Mouse (Mus musculus) retina, embryonic 14.5 days (tissue): ENCODE data around the gene Pcgf6.
"Not testable (repeated sequence)": the region's sequence is repeated elsewhere in the genome, so short reads cannot be mapped to it uniquely, and the experiment has no call there.

Experiments used
- DNase-seq: peaks from one replicate; pipeline ENCODE4 v3.0.0-alpha.2; 2015; ENCODE audit warnings: low spot score

Pcgf6 gene

GRCm38 (mm10) chr19:47026513-47026912 is 24.2 kb downstream of the Pcgf6 start:
- DNase-seq, result no peak

DNA sequence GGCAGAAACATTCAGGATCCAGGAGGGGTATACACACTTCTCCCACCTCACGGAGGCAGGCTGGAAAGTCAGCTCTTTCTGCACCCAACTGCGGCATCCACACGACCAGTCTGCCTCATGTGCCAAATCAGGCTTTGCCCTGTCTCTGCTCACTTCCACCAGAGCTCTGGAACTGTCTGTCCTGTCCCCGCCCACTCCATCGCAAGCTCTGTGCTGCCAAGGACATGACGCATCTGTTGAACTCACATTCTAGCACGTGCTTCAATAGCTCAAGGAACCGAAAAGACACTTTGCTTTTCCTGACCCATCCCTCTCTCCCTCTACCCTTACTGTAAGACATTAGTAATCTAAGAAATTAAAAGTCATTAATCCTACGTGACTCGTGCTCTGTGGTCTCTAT is 25.8 kb downstream of the Pcgf6 start:
- DNase-seq, result no peak

- DNase-seq, result no peak
Observed at GRCm38 (mm10) chr19:47023546-47023945, 27.2 kb downstream of the Pcgf6 start.

- DNase-seq, result no peak
Observed at GRCm38 (mm10) chr19:47022709-47023108, 28.0 kb downstream of the Pcgf6 start.

GRCm38 (mm10) chr19:47019326-47019725 is 31.4 kb downstream of the Pcgf6 start:
- peak; percentile 55 for DNase-seq

- no peak for DNase-seq
Observed at GRCm38 (mm10) chr19:47018330-47018729, 32.4 kb downstream of the Pcgf6 start.

GRCm38 (mm10) chr19:47017831-47018230 is 32.9 kb downstream of the Pcgf6 start:
- peak; percentile 51 for DNase-seq

DNA sequence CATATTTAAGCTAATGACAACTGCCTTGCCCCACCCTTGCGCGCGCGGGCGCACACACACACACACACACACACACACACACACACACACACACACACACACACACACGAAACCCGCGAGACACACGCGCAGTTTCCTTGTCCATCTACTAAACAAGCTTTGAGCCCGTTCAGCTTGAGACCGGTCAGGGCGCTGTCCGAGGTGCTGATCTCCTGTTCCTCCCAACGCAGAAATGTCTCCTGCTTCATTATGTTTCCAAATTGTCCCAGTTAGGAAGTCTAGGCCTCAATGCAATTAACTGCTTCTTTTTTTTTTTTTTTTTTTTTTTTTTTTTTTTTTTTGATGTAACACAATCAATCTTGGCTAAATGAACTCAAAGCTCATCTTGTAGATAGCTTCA is 34.2 kb downstream of the Pcgf6 start:
- DNase-seq, result peak; percentile 85

GRCm38 (mm10) chr19:47015965-47016364 is 34.7 kb downstream of the Pcgf6 start:
- peak; percentile 21 for DNase-seq

GRCm38 (mm10) chr19:47015396-47015795 is 35.3 kb downstream of the Pcgf6 start:
- no peak for DNase-seq

GRCm38 (mm10) chr19:47014447-47015381 is 36.0 kb downstream of the Pcgf6 start, which contains the start of the genes Ina and Nt5c2:
Gene Ina, plus strand, starts transcription at chr19:47014698.
Gene Nt5c2, minus strand, starts transcription at chr19:47015153.
- DNase-seq, result peak; percentile 71

GRCm38 (mm10) chr19:47014159-47014446 is 36.6 kb downstream of the Pcgf6 start:
- no peak for DNase-seq

DNA sequence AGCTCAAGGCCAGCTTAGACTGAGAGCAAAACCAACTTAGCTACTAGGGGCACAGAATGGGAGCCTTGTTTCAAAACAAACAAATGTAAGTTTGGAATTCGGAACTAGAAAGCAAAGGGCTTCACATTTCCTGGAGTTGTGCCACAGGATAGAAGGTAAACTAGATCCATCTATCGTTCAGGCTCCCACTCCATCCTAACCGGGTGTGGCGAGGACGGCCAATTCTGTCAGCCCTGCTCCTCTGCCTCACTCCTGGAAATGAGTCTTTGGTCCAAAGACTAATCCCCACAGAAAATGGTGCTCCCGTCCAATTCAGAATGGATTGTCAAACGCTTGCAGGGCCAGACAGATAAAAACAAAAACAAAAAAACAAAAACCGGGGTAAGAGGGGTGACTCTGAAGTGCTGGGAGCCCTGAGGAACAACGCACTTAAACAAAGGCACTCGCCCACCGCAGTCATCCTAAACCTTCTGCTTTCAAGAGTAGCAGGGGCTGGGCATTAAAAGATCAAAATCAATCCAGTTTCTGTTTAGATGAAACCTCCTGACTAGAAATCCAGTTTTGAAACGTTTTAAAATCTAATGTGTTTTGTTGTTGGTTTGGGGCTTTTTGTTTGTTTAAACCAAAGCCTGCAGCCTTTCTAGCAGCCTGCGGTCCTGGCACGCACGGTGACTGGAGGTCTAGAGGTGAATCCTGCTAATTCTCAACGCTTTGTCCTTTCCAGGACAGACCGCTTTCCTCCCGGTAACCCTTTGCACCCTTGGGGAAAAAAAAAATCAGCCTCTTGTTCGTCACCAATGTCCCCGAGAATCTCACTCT is 37.2 kb downstream of the Pcgf6 start:
- peak; percentile 15 for DNase-seq

GRCm38 (mm10) chr19:47012521-47013130 is 38.1 kb downstream of the Pcgf6 start:
- DNase-seq, result no peak

DNA sequence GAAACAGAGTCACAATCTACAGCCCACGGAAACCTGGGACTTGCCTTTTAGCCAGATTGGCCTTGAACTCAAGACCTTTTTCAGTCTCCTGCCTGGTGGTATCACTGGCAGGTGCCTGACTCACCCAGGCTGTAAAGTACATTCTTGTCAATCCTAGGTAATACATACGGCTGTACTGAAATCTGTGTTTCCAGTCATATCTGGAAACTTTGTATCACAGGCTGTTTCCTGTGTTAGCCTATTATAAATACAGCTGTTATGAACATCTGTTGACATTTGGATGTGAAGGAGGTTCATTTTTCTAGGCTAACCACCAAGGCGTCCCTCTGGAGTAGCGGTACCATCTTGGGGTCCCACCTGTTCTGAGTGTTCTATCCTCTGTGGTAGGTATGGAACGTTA is 40.8 kb downstream of the Pcgf6 start:
- DNase-seq, result no peak

DNA sequence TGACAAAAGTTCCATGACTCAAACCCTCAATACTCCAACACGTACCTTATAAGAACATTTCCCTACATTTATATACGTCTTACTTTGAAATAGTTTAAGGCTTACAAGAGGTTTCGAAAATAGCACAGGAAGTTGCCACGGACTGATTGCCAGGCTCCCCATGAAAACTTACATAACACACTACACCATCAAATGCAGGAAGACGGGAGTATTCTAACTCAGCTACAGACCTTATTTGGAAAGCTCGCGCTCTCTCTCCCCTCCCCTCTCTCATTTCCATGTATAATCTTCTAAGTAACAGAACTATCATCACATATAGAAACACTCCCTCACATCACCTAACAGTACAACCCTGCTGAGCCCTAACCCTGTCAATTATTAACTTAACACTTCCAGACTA is 41.3 kb downstream of the Pcgf6 start:
- no peak for DNase-seq

DNA sequence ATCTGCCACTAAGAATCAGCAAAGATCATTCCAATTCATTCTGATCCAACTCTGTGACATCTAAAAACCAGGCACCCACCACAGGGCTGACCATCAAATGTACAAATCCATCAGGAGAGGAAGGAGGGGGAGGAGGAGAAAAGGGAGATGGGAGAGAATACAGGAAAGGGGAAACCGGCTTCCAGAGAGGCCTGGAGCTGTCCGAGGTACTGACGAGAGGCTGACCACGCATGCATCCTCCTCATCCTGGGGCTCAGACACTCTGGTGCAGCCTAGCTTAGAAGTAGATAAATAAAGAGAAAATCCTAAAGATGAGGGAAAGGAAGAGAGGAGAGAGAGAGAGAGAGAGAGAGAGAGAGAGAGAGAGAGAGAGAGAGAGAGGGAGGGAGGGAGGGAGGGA is 44.4 kb downstream of the Pcgf6 start:
- peak; percentile 70 for DNase-seq

- no peak for DNase-seq
Observed at GRCm38 (mm10) chr19:47005873-47006272, 44.8 kb downstream of the Pcgf6 start.

DNA sequence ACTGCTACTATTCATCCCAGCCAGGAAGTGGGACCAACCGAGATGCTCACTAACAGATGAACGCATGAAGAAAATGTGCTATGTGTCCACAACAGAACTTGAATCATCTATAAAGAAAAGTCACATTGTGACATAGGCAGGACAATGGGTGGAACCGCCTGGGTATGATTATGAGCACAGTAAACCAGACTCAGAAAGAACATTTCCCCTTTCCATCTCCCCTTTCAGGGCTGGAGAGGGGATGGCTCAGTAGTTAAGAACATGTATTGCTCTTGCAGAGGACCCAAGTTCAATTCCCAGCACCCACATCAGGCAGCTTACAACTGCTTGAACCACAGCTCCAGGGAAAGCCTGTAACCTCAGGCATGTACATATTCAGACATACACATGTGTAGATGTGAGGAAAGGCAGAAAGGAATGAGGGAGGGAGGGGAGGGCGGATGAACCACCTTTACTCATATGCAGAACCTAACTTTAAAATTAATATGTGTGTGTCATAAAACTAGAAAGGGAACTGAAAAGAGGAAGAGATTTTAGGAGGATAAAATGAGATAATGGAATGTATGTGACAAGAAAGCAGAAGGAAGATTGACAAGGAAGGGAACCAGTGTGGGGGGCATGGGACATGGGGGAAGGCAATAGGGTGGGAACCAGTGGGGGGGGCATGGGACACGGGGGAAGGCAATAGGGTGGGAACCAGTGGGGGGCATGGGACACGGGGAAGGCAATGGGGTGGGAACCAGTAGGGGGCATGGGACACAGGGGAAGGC is 46.8 kb downstream of the Pcgf6 start:
- DNase-seq, result no peak

DNA sequence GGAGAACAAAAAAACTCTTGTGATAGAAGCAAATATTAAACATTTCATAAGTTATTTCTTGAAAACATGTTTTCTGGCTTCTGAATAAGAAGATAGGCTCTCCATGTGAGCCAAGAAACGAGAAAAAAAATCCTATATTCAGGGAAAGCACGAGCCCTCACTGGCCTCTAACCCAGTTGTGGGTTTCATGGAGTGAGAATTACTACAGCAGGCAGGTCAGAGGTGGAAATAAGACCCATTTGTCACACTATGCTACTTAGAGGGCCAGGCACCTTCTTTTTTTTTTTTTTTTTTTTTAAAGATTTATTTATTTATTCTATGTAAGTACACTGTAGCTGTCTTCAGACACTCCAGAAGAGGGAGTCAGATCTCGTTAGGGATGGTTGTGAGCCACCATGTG is 50.3 kb downstream of the Pcgf6 start:
- DNase-seq, result not testable (repeated sequence)

GRCm38 (mm10) chr19:46999753-47000152 is 51.0 kb downstream of the Pcgf6 start:
- no peak for DNase-seq

DNA sequence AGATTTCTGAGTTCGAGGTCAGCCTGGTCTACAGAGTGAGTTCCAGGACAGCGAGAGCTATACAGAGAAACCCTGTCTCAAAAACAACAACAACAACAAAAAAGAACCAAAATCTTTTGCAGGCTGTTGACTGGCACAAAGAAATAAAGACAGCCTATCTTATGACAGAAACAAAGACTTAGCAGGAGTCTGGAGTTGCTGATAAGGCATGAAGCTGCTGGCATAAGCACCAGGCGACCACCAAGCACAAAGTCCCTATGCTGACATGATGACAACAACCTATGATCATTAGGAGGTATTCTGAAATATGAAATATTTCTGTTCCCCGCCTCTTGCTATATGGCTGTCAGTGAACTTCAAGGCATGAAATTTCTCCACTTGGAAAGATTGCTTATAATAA is 51.8 kb downstream of the Pcgf6 start:
- no peak for DNase-seq
